Mouse (Mus musculus) testis, adult 2 months (tissue): ENCODE measurements around the gene Srf. TPM values are rescaled to one million over a fixed set of nuclear protein-coding genes. Genes with fewer than 3 reads are reported as not detected.
A peak's percentile ranks its signal among the peaks of the same experiment; 100 is the strongest.
"Not testable (repeated sequence)": the region's sequence is repeated elsewhere in the genome, so short reads cannot be mapped to it uniquely, and the experiment has no call there.

Experiments used
- H3K27ac ChIP-seq: fragments of 200-500 bp; 2 replicates; pipeline ENCODE4 v1.5.1; 2012; ENCODE audit warnings: low read depth, low read length; ENCODE audit not compliant: control insufficient read depth, insufficient read depth
- H3K27me3 ChIP-seq: fragments of 200-500 bp; 2 replicates; pipeline ENCODE4 v1.6.1; 2012; ENCODE audit warnings: mild to moderate bottlenecking, low read length, moderate library complexity; ENCODE audit not compliant: control insufficient read depth, insufficient read depth
- H3K36me3 ChIP-seq: fragments of 200-500 bp; 2 replicates; pipeline ENCODE4 v1.6.1; 2012; ENCODE audit warnings: mild to moderate bottlenecking, low read length; ENCODE audit not compliant: control insufficient read depth, insufficient read depth
- H3K4me1 ChIP-seq: fragments of 200-500 bp; 2 replicates; pipeline ENCODE4 v1.6.1; 2012; ENCODE audit warnings: low read length; ENCODE audit not compliant: control insufficient read depth, insufficient read depth
- H3K4me3 ChIP-seq: fragments of 200-500 bp; 2 replicates; pipeline ENCODE4 v1.5.1; 2012; ENCODE audit warnings: low read depth, mild to moderate bottlenecking, low read length, moderate library complexity, mixed read lengths; ENCODE audit not compliant: control insufficient read depth
- CTCF ChIP-seq: fragments of 200-500 bp; IDR thresholded peaks from 2 replicates; pipeline ENCODE4 v1.5.1; 2012; ENCODE audit warnings: low read depth, mild to moderate bottlenecking, inconsistent platforms, low read length, moderate library complexity; ENCODE audit not compliant: control insufficient read depth, insufficient read depth, insufficient replicate concordance
- POLR2A ChIP-seq: fragments of 200-500 bp; IDR thresholded peaks from 2 replicates; pipeline ENCODE4 v1.6.1; 2012; ENCODE audit warnings: low read depth, mild to moderate bottlenecking, inconsistent platforms, low read length, moderate library complexity; ENCODE audit not compliant: control insufficient read depth
- polyA plus RNA-seq: library from polyadenylated mRNA; depleted of rRNA; stranded (reverse); fragments of >200 nt; gene quantifications from 2 replicates; pipeline ENCODE4 v1.2.3, GENCODE M21; 2012

The Srf gene
- polyA plus RNA-seq, 1 experiment: 96.2 TPM

DNA sequence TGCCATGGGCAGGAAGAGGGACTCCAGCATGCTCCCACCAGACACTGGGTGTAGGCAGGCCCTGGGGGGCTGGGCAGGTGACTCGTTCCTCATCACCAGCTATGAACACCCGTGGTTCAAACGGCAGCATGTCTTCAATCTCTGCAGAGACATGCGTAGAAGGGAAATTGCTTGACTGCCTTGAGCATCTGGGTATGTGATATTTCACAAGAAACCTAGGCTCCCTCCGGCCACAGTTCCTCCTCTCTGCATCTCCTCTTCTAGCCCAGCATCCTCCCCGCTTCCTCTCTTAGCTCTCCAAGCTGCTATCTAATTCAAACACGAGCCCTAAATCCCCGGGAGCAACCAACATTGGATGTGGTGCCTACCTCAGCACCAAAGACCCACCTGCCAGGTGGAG is 30.4 kb upstream of the Srf start:
- Histone ChIP-seq H3K4me3 (no peak overlapping the region), H3K27ac (no peak overlapping the region), H3K36me3 (no peaks in the 10 kb centered on the region), H3K27me3 (no peaks in the 10 kb centered on the region), H3K4me1 (no peaks in the 10 kb centered on the region)
- no peak for TF ChIP-seq CTCF
- no peak for TF ChIP-seq POLR2A

DNA sequence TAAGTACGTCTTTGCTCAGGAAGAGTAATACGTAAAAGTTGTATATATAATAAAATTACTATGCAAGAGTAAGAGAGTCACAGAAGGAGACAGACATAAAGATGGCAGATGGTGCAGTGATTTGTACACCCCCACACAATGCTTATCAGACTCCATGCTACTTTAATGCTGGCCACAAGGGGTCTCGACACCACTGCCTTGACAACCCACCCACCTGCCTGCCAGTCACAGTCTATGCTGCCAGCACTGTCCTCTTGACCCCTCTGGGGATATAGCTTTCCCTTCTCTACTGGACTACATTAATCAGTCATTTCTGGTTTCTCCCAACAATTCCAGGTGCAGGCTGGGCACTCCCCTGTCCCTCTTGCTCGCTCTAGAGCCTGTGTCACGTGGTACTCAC is 22.7 kb upstream of the Srf start:
- TF ChIP-seq CTCF (no peak), POLR2A (no peak)

DNA sequence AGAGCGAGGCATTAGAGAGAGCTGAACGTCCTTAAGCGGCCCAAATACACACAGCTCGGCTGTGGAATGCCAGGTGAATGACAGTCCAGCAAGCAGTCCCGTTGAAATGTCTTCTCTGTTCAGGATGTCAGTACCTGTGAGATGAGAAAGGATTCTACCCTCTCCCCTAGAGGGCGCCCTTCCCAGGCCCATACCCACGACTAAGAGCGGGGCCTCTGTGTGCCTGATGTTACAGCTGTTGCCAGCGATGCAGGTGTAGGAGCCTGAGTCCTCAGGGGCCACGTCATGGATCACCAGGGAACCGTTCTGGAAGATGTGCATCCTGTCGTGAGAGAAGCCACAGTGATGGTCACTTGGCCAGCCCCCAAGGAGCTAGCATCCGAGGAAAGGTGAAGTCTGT is 20.1 kb upstream of the Srf start:
- no peaks in the 10 kb centered on the region for H3K27me3 ChIP-seq
- no peak overlapping the region for H3K27ac ChIP-seq
- no peaks in the 10 kb centered on the region for H3K36me3 ChIP-seq
- no peak overlapping the region for H3K4me3 ChIP-seq
- TF ChIP-seq CTCF (peak; percentile 40; the same call in 1 of the 2 replicates), POLR2A (no peak)
- H3K4me1 ChIP-seq: peaks cover 3% of the 10 kb centered on the region

More for the DNA sequence above, 22.7 kb upstream of the Srf start:
- Histone ChIP-seq H3K4me3 (no peak overlapping the region), H3K27ac (no peak overlapping the region), H3K4me1 (peaks cover 3% of the 10 kb centered on the region), H3K27me3 (no peaks in the 10 kb centered on the region), H3K36me3 (no peaks in the 10 kb centered on the region)

DNA sequence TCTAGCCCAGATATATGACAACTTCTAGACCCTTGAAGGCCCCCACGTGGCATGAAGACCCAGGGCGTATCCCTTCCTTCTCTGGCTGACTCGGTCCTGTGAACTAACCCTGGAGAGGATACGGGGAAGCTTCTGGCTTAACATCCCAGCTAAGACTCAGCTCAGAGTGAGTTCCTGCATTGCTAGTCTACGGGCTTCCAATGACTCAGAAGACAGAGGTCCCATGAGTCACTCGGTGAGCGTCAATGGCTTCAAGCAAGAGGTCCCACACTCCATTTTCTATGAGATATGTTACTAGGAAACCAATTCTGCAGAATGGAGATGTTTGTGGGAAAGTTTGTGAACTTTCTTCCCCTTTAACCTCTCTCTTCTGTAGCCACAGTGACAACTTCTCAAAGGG is 18.6 kb upstream of the Srf start:
- H3K27me3 ChIP-seq: no peaks in the 10 kb centered on the region
- TF ChIP-seq POLR2A: no peak
- TF ChIP-seq CTCF: no peak
- H3K36me3 ChIP-seq: no peaks in the 10 kb centered on the region
- H3K4me3 ChIP-seq: no peak overlapping the region
- H3K4me1 ChIP-seq: no peaks in the 10 kb centered on the region
- no peak overlapping the region for H3K27ac ChIP-seq

DNA sequence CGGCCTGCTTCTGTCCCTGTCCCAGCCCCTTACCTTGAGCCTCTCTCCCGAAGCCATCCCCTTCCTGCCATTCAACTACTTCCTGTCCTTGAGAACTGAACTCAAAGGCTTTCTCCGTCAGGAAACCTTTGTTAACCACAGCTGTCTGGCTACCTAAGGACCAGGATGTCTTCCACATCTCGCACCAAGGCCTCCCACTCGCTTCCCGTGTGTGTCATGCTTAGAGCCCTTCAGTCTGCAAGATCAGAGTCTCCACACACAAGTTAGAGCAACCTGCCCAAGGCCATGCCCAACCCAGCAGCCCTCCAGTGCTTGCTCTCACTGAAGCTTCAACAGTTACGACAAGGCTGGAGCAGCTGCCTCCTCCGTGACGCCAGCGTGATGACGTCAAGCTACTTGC is 15.0 kb upstream of the Srf start:
- H3K27ac ChIP-seq: no peak overlapping the region

DNA sequence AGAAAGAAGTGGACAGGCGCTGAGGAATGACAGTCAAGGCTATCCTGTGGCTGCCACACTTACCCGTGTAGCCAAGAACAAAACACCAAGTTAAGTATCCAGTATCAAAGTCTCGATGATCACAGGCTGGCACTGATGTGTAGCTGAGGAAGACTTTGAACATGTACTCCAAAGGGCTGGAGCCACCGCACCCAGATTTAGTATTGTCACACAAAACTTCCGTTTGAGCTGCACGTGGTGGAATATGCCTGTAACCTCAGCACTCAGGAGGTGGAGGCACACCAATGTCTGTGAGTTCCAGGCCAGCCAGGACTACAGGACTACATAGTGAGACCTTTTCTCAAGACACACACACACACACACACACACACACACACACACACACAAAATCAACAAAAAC is 3.2 kb upstream of the Srf start:
- Histone ChIP-seq H3K27ac (no peak overlapping the region), H3K4me3 (no peak overlapping the region), H3K4me1 (peaks cover 10% of the 10 kb centered on the region), H3K27me3 (no peaks in the 10 kb centered on the region), H3K36me3 (no peaks in the 10 kb centered on the region)
- TF ChIP-seq CTCF (no peak), POLR2A (no peak)

More for the DNA sequence above, 15.0 kb upstream of the Srf start:
- no peak overlapping the region for H3K4me3 ChIP-seq
- H3K36me3 ChIP-seq: no peaks in the 10 kb centered on the region
- no peaks in the 10 kb centered on the region for H3K27me3 ChIP-seq
- H3K4me1 ChIP-seq: no peaks in the 10 kb centered on the region
- no peak for TF ChIP-seq POLR2A
- TF ChIP-seq CTCF: no peak

DNA sequence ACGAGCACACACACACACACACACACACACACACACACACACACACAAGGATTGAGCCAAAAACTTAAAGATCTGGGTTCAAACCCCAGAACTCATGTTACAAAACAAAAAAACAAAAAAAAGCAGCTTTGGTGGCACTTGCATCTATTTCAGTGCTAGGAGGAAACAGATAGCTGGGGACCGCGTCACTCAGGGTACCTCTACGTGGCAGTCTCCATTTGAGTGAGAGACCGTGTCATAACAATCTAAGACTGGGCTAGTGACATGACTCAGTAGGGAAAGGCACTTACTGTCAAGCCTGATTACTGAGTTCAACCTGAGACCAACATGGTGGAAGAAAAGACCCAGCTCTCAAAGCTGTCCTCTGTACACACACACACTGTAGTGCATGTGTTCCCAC is 2.2 kb upstream of the Srf start:
- TF ChIP-seq CTCF (no peak), POLR2A (no peak)
- no peak overlapping the region for H3K4me3 ChIP-seq
- H3K36me3 ChIP-seq: no peaks in the 10 kb centered on the region
- H3K27me3 ChIP-seq: no peaks in the 10 kb centered on the region
- peaks cover 15% of the 10 kb centered on the region for H3K4me1 ChIP-seq
- H3K27ac ChIP-seq: no peak overlapping the region

DNA sequence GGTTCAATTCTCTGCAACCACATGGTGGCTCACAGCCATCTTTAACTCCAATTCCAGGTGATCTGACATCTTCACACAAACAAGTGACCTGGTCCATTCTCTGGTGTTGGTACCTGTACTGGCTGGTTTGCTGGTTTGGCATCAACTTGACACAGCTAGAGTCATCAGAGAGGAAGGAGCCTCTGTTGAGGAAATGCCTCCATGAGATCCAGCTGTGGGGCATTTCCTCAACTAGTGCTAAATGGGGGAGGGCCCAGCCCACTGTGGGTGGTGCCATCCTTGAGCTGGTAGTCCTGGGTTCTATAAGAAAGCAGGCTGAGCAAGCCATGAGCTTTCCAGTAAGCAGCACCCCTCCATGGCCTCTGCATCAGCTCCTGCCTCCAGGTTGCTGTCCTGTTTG is 1.3 kb upstream of the Srf start:
- not testable (repeated sequence) for H3K27me3 ChIP-seq, H3K27ac ChIP-seq, H3K4me3 ChIP-seq, H3K36me3 ChIP-seq
- H3K4me1 ChIP-seq: peaks cover 20% of the 10 kb centered on the region
